Mouse (Mus musculus): ENCODE results near the gene Muc4. TPM values are rescaled to one million over a fixed set of nuclear protein-coding genes. Genes with fewer than 3 reads are reported as not detected.

Gene Muc4
- polyA plus RNA-seq, 1 experiment from 2014 or later: 0.54 TPM

- no peak for DNase-seq
- WGBS (ENCODE audit: insufficient replicate concordance): 36% methylated on average over 8 of the region's 8 CpGs
- Histone ChIP-seq H3K9me3 (replicated peaks) (no peaks in the 10 kb centered on the region), H3K4me2 (no peak overlapping the region), H3K36me3 (no peaks in the 10 kb centered on the region), H3K4me1 (replicated peaks) (peaks cover 10% of the 10 kb centered on the region), H3K27ac (no peak overlapping the region), H3K9ac (no peak overlapping the region), H3K27me3 (no peaks in the 10 kb centered on the region), H3K4me3 (replicated peaks) (no peak overlapping the region)
- ATAC-seq (ENCODE audit: low read depth): no peak
These were observed 71.9 kb downstream of the Muc4 start for GRCm38 (mm10) chr16:32807408-32808185.

DNA sequence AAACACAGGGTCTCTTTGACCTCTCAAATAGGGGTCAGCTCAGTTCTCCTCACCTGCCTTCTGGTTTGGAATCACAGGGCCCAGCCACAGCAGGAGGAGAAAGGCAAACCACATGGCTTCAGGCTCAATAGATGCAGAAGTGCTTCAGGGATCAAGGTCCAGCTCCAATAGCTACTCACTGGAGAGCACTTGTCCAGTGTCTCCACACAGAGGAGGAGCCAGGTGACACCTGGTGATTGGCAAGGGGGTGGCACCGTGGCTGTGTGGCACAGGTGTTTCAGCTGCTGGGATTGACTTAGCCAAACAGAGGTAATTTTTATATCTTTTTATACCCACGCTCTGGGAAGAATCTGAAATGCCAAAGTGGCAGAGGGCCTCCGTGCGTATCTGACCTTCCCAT lies 74.6 kb downstream of the Muc4 start, which contains the start of gene Smbd1:
TSS of gene Smbd1 (minus strand) at position 157 of the 400 bp plus-strand sequence.
- 75% methylated on average over 4 of the region's 4 CpGs for WGBS (ENCODE audit: insufficient replicate concordance)
- H3K36me3 ChIP-seq: no peaks in the 10 kb centered on the region
- ATAC-seq (ENCODE audit: low read depth): no peak

GRCm38 (mm10) chr16:32812888-32813361 lies 77.2 kb downstream of the Muc4 start:
- Histone ChIP-seq H3K4me2 (peak overlapping the region; percentile 49), H3K27me3 (peaks cover 6% of the 10 kb centered on the region; the same call in 1 of the 2 replicates), H3K27ac (no peak overlapping the region), H3K36me3 (no peaks in the 10 kb centered on the region), H3K4me1 (replicated peaks) (peaks cover 17% of the 10 kb centered on the region), H3K9me3 (replicated peaks) (no peaks in the 10 kb centered on the region), H3K9ac (no peak overlapping the region), H3K4me3 (replicated peaks) (no peak overlapping the region)
- peak; percentile 50; the same call in 1 of the 2 replicates for ATAC-seq (ENCODE audit: low read depth)
- 0% methylated on average over 9 of the region's 9 CpGs for WGBS (ENCODE audit: insufficient replicate concordance)
- DNase-seq: peak; percentile 61

More for the DNA sequence above, 74.6 kb downstream of the Muc4 start, which contains the start of gene Smbd1:
- Histone ChIP-seq H3K4me2 (no peak within 1 kb of the TSS), H3K9me3 (replicated peaks) (no peaks in the 10 kb centered on the region), H3K4me3 (replicated peaks) (no peak within 1 kb of the TSS), H3K9ac (no peak within 1 kb of the TSS), H3K27ac (no peak within 1 kb of the TSS), H3K4me1 (replicated peaks) (peaks cover 23% of the 10 kb centered on the region), H3K27me3 (peaks cover 6% of the 10 kb centered on the region; the same call in 1 of the 2 replicates)
- no peak for DNase-seq

DNA sequence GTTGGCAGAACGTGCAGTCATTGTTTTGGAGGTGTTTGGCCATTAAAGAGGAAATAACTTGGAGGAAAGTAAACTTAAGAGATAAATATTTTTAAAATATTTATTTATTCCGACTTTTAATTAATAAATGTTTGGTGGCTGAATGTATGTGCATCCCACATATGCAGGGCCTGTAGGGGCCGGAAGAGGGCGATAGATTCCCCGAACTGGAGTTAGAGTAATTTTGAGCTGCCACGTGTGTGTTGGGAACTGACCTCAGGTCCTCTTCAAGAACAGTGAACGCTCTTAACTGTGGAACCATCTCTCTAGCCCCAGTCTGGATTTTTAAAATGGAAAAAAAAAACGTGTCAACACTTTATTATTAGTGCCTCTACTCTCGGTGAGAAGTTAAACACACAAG lies 77.7 kb downstream of the Muc4 start:
- Histone ChIP-seq H3K9me3 (replicated peaks) (no peaks in the 10 kb centered on the region), H3K9ac (no peak overlapping the region), H3K4me2 (peak overlapping the region; percentile 49), H3K27me3 (peaks cover 6% of the 10 kb centered on the region; the same call in 1 of the 2 replicates), H3K36me3 (no peaks in the 10 kb centered on the region), H3K4me3 (replicated peaks) (no peak overlapping the region), H3K4me1 (replicated peaks) (peaks cover 15% of the 10 kb centered on the region), H3K27ac (no peak overlapping the region)
- WGBS (ENCODE audit: insufficient replicate concordance): 35% methylated on average over 9 of the region's 9 CpGs
- ATAC-seq (ENCODE audit: low read depth): no peak
- no peak for DNase-seq

GRCm38 (mm10) chr16:32813771-32814170 lies 78.1 kb downstream of the Muc4 start:
- Histone ChIP-seq H3K9me3 (replicated peaks) (no peaks in the 10 kb centered on the region), H3K27me3 (peaks cover 6% of the 10 kb centered on the region; the same call in 1 of the 2 replicates), H3K4me1 (replicated peaks) (peaks cover 15% of the 10 kb centered on the region), H3K4me3 (replicated peaks) (no peak overlapping the region), H3K36me3 (no peaks in the 10 kb centered on the region), H3K27ac (no peak overlapping the region), H3K4me2 (no peak overlapping the region), H3K9ac (no peak overlapping the region)
- ATAC-seq (ENCODE audit: low read depth) (no peak), DNase-seq (no peak)
- WGBS (ENCODE audit: insufficient replicate concordance): 54% methylated on average over 3 of the region's 3 CpGs

GRCm38 (mm10) chr16:32814539-32814938 lies 78.9 kb downstream of the Muc4 start:
- Histone ChIP-seq H3K9ac (no peak overlapping the region), H3K4me1 (replicated peaks) (peaks cover 15% of the 10 kb centered on the region), H3K9me3 (replicated peaks) (no peaks in the 10 kb centered on the region), H3K27ac (no peak overlapping the region), H3K4me3 (replicated peaks) (peak overlapping the region; percentile 35), H3K4me2 (peak overlapping the region; percentile 57), H3K27me3 (peaks cover 6% of the 10 kb centered on the region; the same call in 1 of the 2 replicates), H3K36me3 (no peaks in the 10 kb centered on the region)
- ATAC-seq (ENCODE audit: low read depth): no peak
- WGBS (ENCODE audit: insufficient replicate concordance): 15% methylated on average over 14 of the region's 14 CpGs
- DNase-seq: no peak

- Histone ChIP-seq H3K4me3 (replicated peaks) (peak overlapping the region; percentile 35; the same call in 1 of the 2 replicates), H3K27ac (no peak overlapping the region), H3K4me2 (peak overlapping the region; percentile 57), H3K27me3 (peaks cover 6% of the 10 kb centered on the region; the same call in 1 of the 2 replicates), H3K4me1 (replicated peaks) (peaks cover 15% of the 10 kb centered on the region), H3K9ac (no peak overlapping the region), H3K36me3 (no peaks in the 10 kb centered on the region), H3K9me3 (replicated peaks) (no peaks in the 10 kb centered on the region)
- DNase-seq: no peak
- 0 out of 2 replicates have a peak, but pooled peaks have one; percentile 26 for ATAC-seq (ENCODE audit: low read depth)
- 20% methylated on average over 6 of the region's 6 CpGs for WGBS (ENCODE audit: insufficient replicate concordance)
These were observed 79.5 kb downstream of the Muc4 start for GRCm38 (mm10) chr16:32815160-32815605.

- H3K36me3 ChIP-seq: 0 out of 2 replicates have a peak, but pooled peaks cover under 1% of the 10 kb centered on the region
- 79% methylated on average over 4 of the region's 4 CpGs for WGBS (ENCODE audit: insufficient replicate concordance)
- no peak overlapping the region for H3K4me3 ChIP-seq (replicated peaks)
- H3K9me3 ChIP-seq (replicated peaks): no peaks in the 10 kb centered on the region
- no peak overlapping the region for H3K27ac ChIP-seq
- H3K4me1 ChIP-seq (replicated peaks): peaks cover 20% of the 10 kb centered on the region
- H3K9ac ChIP-seq: no peak overlapping the region
- H3K27me3 ChIP-seq: peaks cover 6% of the 10 kb centered on the region; the same call in 1 of the 2 replicates
- no peak overlapping the region for H3K4me2 ChIP-seq
- ATAC-seq (ENCODE audit: low read depth) (no peak), DNase-seq (no peak)
These were observed 82.3 kb downstream of the Muc4 start for GRCm38 (mm10) chr16:32818036-32818435.

GRCm38 (mm10) chr16:32818441-32818840 lies 82.8 kb downstream of the Muc4 start:
- Histone ChIP-seq H3K9me3 (replicated peaks) (no peaks in the 10 kb centered on the region), H3K4me2 (no peak overlapping the region), H3K36me3 (peaks cover 4% of the 10 kb centered on the region), H3K4me3 (replicated peaks) (no peak overlapping the region), H3K27me3 (peaks cover 6% of the 10 kb centered on the region; the same call in 1 of the 2 replicates), H3K9ac (no peak overlapping the region), H3K4me1 (replicated peaks) (peaks cover 20% of the 10 kb centered on the region), H3K27ac (no peak overlapping the region)
- DNase-seq: no peak
- WGBS (ENCODE audit: insufficient replicate concordance): 75% methylated on average over 5 of the region's 5 CpGs
- ATAC-seq (ENCODE audit: low read depth): no peak

DNA sequence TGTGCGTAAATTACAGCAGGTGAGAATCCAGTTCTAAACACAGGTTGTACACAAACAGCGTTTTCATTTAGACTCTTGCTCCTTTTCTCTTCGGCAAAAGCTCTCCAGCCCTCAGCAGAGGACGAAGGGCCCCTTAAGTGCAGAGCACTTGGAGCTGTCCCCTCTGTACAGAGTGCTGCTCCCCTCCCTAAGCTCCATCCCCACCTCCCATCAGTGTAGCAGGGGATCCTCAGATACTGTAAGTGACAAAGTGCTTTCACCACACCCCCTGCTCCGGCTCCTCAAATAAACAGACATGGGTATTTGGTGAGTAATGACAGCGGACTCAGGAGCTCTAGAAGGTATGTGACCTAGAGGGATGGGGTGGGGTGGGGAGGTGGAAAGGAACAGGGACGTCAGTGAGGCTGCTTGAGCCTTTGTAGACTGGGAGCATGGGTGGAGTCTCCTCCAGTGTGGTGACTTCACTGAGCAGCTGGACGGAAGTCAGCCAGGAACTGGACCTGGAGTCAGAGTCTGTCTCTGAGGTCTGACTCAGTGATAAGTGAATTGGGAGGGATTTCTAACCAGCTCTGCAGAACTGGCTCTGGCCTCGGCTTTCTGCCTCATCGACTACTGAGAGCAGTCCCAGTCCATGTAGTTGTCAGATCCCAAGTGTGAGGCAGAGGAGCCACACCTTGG lies 86.2 kb downstream of the Muc4 start:
- 50% methylated on average over 10 of the region's 10 CpGs for WGBS (ENCODE audit: insufficient replicate concordance)
- no peak overlapping the region for H3K27ac ChIP-seq
- no peak overlapping the region for H3K4me2 ChIP-seq
- H3K4me3 ChIP-seq (replicated peaks): no peak overlapping the region
- DNase-seq (no peak), ATAC-seq (ENCODE audit: low read depth) (no peak; the same call in 1 of the 2 replicates)
- no peak overlapping the region for H3K9ac ChIP-seq
- peaks cover 5% of the 10 kb centered on the region; the same call in 1 of the 2 replicates for H3K4me1 ChIP-seq (replicated peaks)
- no peaks in the 10 kb centered on the region for H3K9me3 ChIP-seq (replicated peaks)
- H3K27me3 ChIP-seq: no peaks in the 10 kb centered on the region
- peaks cover 34% of the 10 kb centered on the region for H3K36me3 ChIP-seq

GRCm38 (mm10) chr16:32822450-32822827 lies 86.8 kb downstream of the Muc4 start:
- Histone ChIP-seq H3K4me2 (no peak overlapping the region), H3K36me3 (peaks cover 36% of the 10 kb centered on the region), H3K4me1 (replicated peaks) (peaks cover 5% of the 10 kb centered on the region; the same call in 1 of the 2 replicates), H3K4me3 (replicated peaks) (no peak overlapping the region), H3K9ac (no peak overlapping the region), H3K27ac (no peak overlapping the region), H3K9me3 (replicated peaks) (no peaks in the 10 kb centered on the region), H3K27me3 (no peaks in the 10 kb centered on the region)
- WGBS (ENCODE audit: insufficient replicate concordance): 35% methylated on average over 6 of the region's 6 CpGs
- DNase-seq (no peak), ATAC-seq (ENCODE audit: low read depth) (no peak)

All from liver, embryonic 13.5 days (tissue).